In genomic region chr3:121902729-121903128, GRCm38 (mm10) we compare ENCODE assay signal across 26 mouse cellular contexts. TPM values are rescaled to one million over a fixed set of nuclear protein-coding genes. Genes with fewer than 3 reads are reported as not detected.
A peak's percentile ranks its signal among the peaks of the same experiment; 100 is the strongest.
DNase-seq lines count a peak whose midpoint lies in the region; ATAC-seq and TF ChIP-seq lines count a peak whose summit lies in the region.
"Had no signal": no experiment of that assay in that cellular context is flagged by ENCODE, and none has a peak within 500 bp of the region (broad histone marks: within the 10 kb centered on the region; RNA-seq: fewer than 3 reads in every experiment).

No protein-coding gene starts in this region.

- H3K4me2 ChIP-seq in heart, postnatal 0 days (ENCODE audit: low read depth, low read length): no peak overlapping the region
- peak overlapping the region; percentile 39; the same call in 1 of the 2 replicates for H3K4me2 ChIP-seq in kidney, postnatal 0 days (ENCODE audit: low read length)
- H3K4me2 ChIP-seq in midbrain, embryonic 16.5 days (ENCODE audit: low read length): no peak overlapping the region
- H3K4me2 ChIP-seq: embryonic facial prominence, embryonic 15.5 days; heart, embryonic 11.5 days; hindbrain, embryonic 12.5 days; midbrain, embryonic 13.5 days had no signal

- H3K36me3 ChIP-seq in heart, postnatal 0 days (replicated peaks; ENCODE audit: control insufficient read depth, insufficient read depth, low read length): no peaks in the 10 kb centered on the region
- no peaks in the 10 kb centered on the region for H3K36me3 ChIP-seq in kidney, postnatal 0 days (ENCODE audit: insufficient read depth, low read length)
- H3K36me3 ChIP-seq in embryonic facial prominence, embryonic 10.5 days (replicated peaks): no peaks in the 10 kb centered on the region
- no peaks in the 10 kb centered on the region for H3K36me3 ChIP-seq in midbrain, embryonic 16.5 days (ENCODE audit: control insufficient read depth, insufficient read depth, low read length)
- H3K36me3 ChIP-seq: embryonic facial prominence, embryonic 15.5 days; G1E; hindbrain, embryonic 12.5 days; midbrain, embryonic 13.5 days had no signal

- no peaks in the 10 kb centered on the region for H3K27me3 ChIP-seq in heart, postnatal 0 days (ENCODE audit: control insufficient read depth, insufficient read depth, low read length)
- no peaks in the 10 kb centered on the region for H3K27me3 ChIP-seq in kidney, postnatal 0 days (ENCODE audit: insufficient read depth, low read length)
- 0 out of 2 replicates have a peak, but pooled peaks cover 4% of the 10 kb centered on the region for H3K27me3 ChIP-seq in embryonic facial prominence, embryonic 10.5 days (replicated peaks; ENCODE audit: low read depth, poor library complexity, severe bottlenecking)
- no peaks in the 10 kb centered on the region for H3K27me3 ChIP-seq in midbrain, embryonic 16.5 days (ENCODE audit: control insufficient read depth, insufficient read depth, low read depth, low read length)
- H3K27me3 ChIP-seq: CH12.LX; embryonic facial prominence, embryonic 15.5 days; hindbrain, embryonic 12.5 days; midbrain, embryonic 13.5 days had no signal

- peak overlapping the region; percentile 15; the same call in 1 of the 2 replicates for H3K27ac ChIP-seq in heart, postnatal 0 days (ENCODE audit: low read depth)
- peak overlapping the region; percentile 71 for H3K27ac ChIP-seq in kidney, postnatal 0 days
- H3K27ac ChIP-seq in embryonic facial prominence, embryonic 10.5 days (replicated peaks): 0 out of 2 replicates have a peak overlapping the region, but pooled peaks have one; percentile 21
- H3K27ac ChIP-seq in midbrain, embryonic 16.5 days (ENCODE audit: low read length): no peak overlapping the region
- H3K27ac ChIP-seq: embryonic facial prominence, embryonic 15.5 days; hindbrain, embryonic 12.5 days; layer of hippocampus, adult 2 months; liver, embryonic 14.5 days; midbrain, embryonic 13.5 days; stomach, postnatal 0 days had no signal

- no peak overlapping the region for H3K4me3 ChIP-seq in heart, postnatal 0 days (ENCODE audit: low read depth, low read length)
- H3K4me3 ChIP-seq in kidney, postnatal 0 days (replicated peaks; ENCODE audit: low read depth, low read length): no peak overlapping the region
- no peak overlapping the region for H3K4me3 ChIP-seq in embryonic facial prominence, embryonic 10.5 days
- no peak overlapping the region for H3K4me3 ChIP-seq in midbrain, embryonic 16.5 days (ENCODE audit: low read depth, low read length)
- H3K4me3 ChIP-seq: embryonic facial prominence, embryonic 15.5 days; hindbrain, embryonic 12.5 days; layer of hippocampus, adult 2 months; megakaryocyte, embryonic 14.5 days; midbrain, embryonic 13.5 days had no signal

- 59% methylated on average over 5 of the region's 5 CpGs for WGBS in heart, postnatal 0 days
- WGBS in kidney, postnatal 0 days: 49% methylated on average over 5 of the region's 5 CpGs
- 77% methylated on average over 5 of the region's 5 CpGs for WGBS in embryonic facial prominence, embryonic 10.5 days
- WGBS in midbrain, embryonic 16.5 days: 90% methylated on average over 5 of the region's 5 CpGs

- TF ChIP-seq EP300 in heart, postnatal 0 days (IDR thresholded peaks at IDR 0.05; ENCODE audit: low read depth): no peak

- intact Hi-C loops in heart, postnatal 10 days (cut with DNase I): no loop called here

- TF ChIP-seq CTCF in heart, postnatal 0 days (IDR thresholded peaks at IDR 0.05; ENCODE audit: low read depth): no peak
- no peak for TF ChIP-seq CTCF in kidney, postnatal 0 days (IDR thresholded peaks at IDR 0.05; ENCODE audit: low read depth)

- H3K9ac ChIP-seq in heart, postnatal 0 days (replicated peaks; ENCODE audit: low read depth, low read length): no peak overlapping the region
- H3K9ac ChIP-seq in kidney, postnatal 0 days (ENCODE audit: low read depth, low read length): no peak overlapping the region
- no peak overlapping the region for H3K9ac ChIP-seq in midbrain, embryonic 16.5 days (ENCODE audit: low read depth, low read length)
- H3K9ac ChIP-seq: embryonic facial prominence, embryonic 15.5 days; hindbrain, embryonic 12.5 days; liver, embryonic 14.5 days; midbrain, embryonic 13.5 days had no signal

- H3K9me3 ChIP-seq in heart, postnatal 0 days (replicated peaks; ENCODE audit: control insufficient read depth, low read length): no peaks in the 10 kb centered on the region
- no peaks in the 10 kb centered on the region for H3K9me3 ChIP-seq in kidney, postnatal 0 days (replicated peaks; ENCODE audit: low read length)
- H3K9me3 ChIP-seq in embryonic facial prominence, embryonic 10.5 days: no peaks in the 10 kb centered on the region
- H3K9me3 ChIP-seq in midbrain, embryonic 16.5 days (replicated peaks; ENCODE audit: control insufficient read depth, low read length, poor library complexity, severe bottlenecking): no peaks in the 10 kb centered on the region
- H3K9me3 ChIP-seq: embryonic facial prominence, embryonic 15.5 days; G1E; hindbrain, embryonic 12.5 days; megakaryocyte, embryonic 14.5 days; midbrain, embryonic 13.5 days had no signal

- DNase-seq in heart, postnatal 0 days (ENCODE audit: low spot score): peak; percentile 4
- no peak for DNase-seq in heart, postnatal 10 days
- no peak for DNase-seq in kidney, postnatal 0 days (ENCODE audit: low spot score)
- DNase-seq in kidney, postnatal 4 days: no peak
- DNase-seq in 3T3-L1 (ENCODE audit: low read depth, low spot score): peak; percentile 41
- DNase-seq in embryonic facial prominence, embryonic 10.5 days (ENCODE audit: low spot score): no peak
- DNase-seq: adrenal gland, postnatal 14 days; cerebellum, adult 8-10 months; cerebellum, postnatal 36 days; heart, postnatal 14 days; thymus, adult 2 months; thymus, postnatal 4 days had no signal

- H3K4me1 ChIP-seq in heart, postnatal 0 days (ENCODE audit: control insufficient read depth, insufficient read depth): no peaks in the 10 kb centered on the region
- H3K4me1 ChIP-seq in kidney, postnatal 0 days (replicated peaks; ENCODE audit: insufficient read depth, low read length): peaks cover 10% of the 10 kb centered on the region
- H3K4me1 ChIP-seq in embryonic facial prominence, embryonic 10.5 days: peaks cover 36% of the 10 kb centered on the region
- H3K4me1 ChIP-seq in midbrain, embryonic 16.5 days (ENCODE audit: control insufficient read depth, insufficient read depth, low read length): no peaks in the 10 kb centered on the region
- H3K4me1 ChIP-seq: hindbrain, embryonic 12.5 days; midbrain, embryonic 13.5 days had no signal

- no peak for ATAC-seq in heart, postnatal 0 days (ENCODE audit: insufficient read depth, low read depth)
- no peak for ATAC-seq in kidney, postnatal 0 days (replicated peaks; ENCODE audit: low FRiP score, low read depth)
- ATAC-seq in midbrain, embryonic 16.5 days: no peak
- ATAC-seq: activated CD4-positive, CD25-positive, alpha-beta regulatory T cell, adult 4 months; forebrain, embryonic 14.5 days; intestine, postnatal 0 days; midbrain, embryonic 13.5 days had no signal

RNA-seq across cellular contexts. Expression of gene Arhgap29, which starts 49.6 kb away (rescaled TPM):
- 79.4 and 80.9 TPM in 2 replicates for total RNA-seq in heart, postnatal 0 days (2014; rRNA removed; ENCODE audit: low replicate concordance)
- polyA plus RNA-seq in heart, postnatal 0 days (2015; fragmentation: Nextera tagmentation; extraction: Ambion mirVana): 28.5 and 29.5 TPM in 2 replicates
- 100 to 1,000 TPM in 1 of 2 experiments, 10 to 100 TPM in 1; 93.7 to 109 TPM for total RNA-seq in heart, postnatal 10 days (2021)
- 36.2 and 38.5 TPM in 2 replicates for polyA plus RNA-seq in kidney, postnatal 0 days (2015; fragmentation: Nextera tagmentation; extraction: Ambion mirVana)
- polyA plus RNA-seq in embryonic facial prominence, embryonic 10.5 days (2016; fragmentation: Nextera tagmentation; extraction: Ambion mirVana): 40.9 and 46.9 TPM in 2 replicates
- polyA plus RNA-seq in midbrain, embryonic 16.5 days (2015; fragmentation: Nextera tagmentation; extraction: Ambion mirVana): 16.4 and 16.7 TPM in 2 replicates

Comparison
In these comparisons a context has a peak if more than half of its experiments do, and no peak if none do; other contexts are left out.
1. DNase-seq: peak in heart, postnatal 0 days (single experiment) and 3T3-L1 (single experiment); none in heart, postnatal 10 days (0 of 2), kidney, postnatal 0 days (single experiment), kidney, postnatal 4 days (0 of 2) and embryonic facial prominence, embryonic 10.5 days (single experiment).